Mouse (Mus musculus): ENCODE data around the gene C1ql1. TPM values are rescaled to one million over a fixed set of nuclear protein-coding genes. Genes with fewer than 3 reads are reported as not detected.

Gene C1ql1
- total RNA-seq, 2 experiments from 2014 or later: 0.22 to 0.34 TPM

DNA sequence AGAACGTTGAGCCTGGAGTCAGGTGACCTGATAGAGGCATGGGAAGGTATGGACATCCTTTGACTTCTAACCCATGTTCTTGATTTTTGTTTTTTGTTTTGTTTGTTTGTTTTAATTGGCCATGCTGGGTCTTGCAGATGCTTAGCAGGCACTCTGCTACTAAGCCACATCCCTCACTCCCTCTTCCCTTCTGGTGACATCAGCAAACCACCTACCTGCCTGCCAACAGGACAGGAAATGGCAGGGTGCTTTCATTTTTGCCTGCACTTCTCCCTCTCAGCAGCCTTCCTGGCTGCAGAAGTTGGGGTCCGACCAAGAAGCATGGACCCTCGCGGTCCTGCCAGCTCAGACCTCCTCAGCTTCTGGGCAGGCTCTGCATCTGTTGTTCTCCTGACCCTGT, 14.6 kb upstream of the C1ql1 start:
- no peak for DNase-seq
- intact Hi-C loops (cut with DNase I): no loop called here

DNA sequence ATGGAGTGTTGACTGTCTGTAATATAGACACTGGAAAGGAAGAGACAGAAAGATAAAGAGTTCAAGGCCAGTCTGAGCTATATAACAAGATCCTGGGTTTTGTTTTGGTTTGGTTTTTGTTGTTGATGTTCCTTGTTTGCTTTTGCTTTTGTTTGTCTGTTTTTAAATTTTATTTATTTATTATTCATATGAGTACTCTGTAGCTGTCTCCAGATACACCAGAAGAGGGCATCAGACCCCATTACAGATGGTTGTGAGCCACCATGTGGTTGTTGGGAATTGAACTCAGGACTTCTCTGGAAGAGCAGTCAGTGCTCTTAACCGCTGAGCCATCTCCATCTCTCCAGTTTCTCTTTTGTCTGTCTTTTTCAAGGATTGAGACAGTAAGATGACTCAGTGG, 12.4 kb upstream of the C1ql1 start:
- no peak for DNase-seq
- intact Hi-C loops (cut with DNase I): no loop called here

GRCm38 (mm10) chr11:102958431-102958830, 11.9 kb upstream of the C1ql1 start:
- no peak for DNase-seq
- intact Hi-C loops (cut with DNase I): no loop called here

- DNase-seq: no peak
Measured at GRCm38 (mm10) chr11:102957692-102958091, 11.2 kb upstream of the C1ql1 start.

GRCm38 (mm10) chr11:102956962-102957614, 10.6 kb upstream of the C1ql1 start:
- intact Hi-C loops (cut with DNase I): no loop called here
- DNase-seq: peak; percentile 53 to 69

More at GRCm38 (mm10) chr11:102957692-102958091, 11.2 kb upstream of the C1ql1 start:
- intact Hi-C loops (cut with DNase I): no loop called here

GRCm38 (mm10) chr11:102952922-102953321, 6.4 kb upstream of the C1ql1 start:
- intact Hi-C loops (cut with DNase I): no loop called here
- DNase-seq: no peak

- intact Hi-C loops (cut with DNase I): loop anchor here (5.0 kb wide), 1 partner anchor 44 kb away; no protein-coding TSS in a partner anchor
- DNase-seq: peak; percentile 52 to 57
Measured at GRCm38 (mm10) chr11:102948043-102948961, 1.8 kb upstream of the C1ql1 start.

DNA sequence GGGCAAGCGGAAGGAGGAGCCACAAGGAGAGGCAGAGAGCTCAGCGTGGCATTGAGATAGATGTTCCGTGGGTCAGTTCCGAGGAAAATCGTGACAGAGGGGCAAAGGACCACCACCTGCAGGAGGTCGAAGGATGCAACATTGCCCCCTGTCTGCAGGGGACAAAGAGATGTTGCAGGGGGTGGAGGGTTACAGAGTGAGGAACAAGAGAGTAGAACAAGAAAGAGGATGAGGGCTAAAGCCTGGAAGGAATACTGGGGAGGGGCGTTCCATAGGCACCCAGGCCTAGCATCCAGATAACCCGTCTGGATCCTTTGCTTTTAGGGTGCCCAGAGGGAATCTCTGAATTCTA, 480 bp upstream of the C1ql1 start:
- no peak for DNase-seq
- intact Hi-C loops (cut with DNase I): loop anchor here (5.0 kb wide), 1 partner anchor 45 kb away; no protein-coding TSS in a partner anchor

GRCm38 (mm10) chr11:102945306-102946264, 903 bp downstream of the C1ql1 start:
- intact Hi-C loops (cut with DNase I): loop anchor here (5.0 kb wide), 1 partner anchor 47 kb away; no protein-coding TSS in a partner anchor
- no peak for DNase-seq

GRCm38 (mm10) chr11:102941236-102941635, 5.3 kb downstream of the C1ql1 start:
- intact Hi-C loops (cut with DNase I): no loop called here
- DNase-seq: no peak

DNA sequence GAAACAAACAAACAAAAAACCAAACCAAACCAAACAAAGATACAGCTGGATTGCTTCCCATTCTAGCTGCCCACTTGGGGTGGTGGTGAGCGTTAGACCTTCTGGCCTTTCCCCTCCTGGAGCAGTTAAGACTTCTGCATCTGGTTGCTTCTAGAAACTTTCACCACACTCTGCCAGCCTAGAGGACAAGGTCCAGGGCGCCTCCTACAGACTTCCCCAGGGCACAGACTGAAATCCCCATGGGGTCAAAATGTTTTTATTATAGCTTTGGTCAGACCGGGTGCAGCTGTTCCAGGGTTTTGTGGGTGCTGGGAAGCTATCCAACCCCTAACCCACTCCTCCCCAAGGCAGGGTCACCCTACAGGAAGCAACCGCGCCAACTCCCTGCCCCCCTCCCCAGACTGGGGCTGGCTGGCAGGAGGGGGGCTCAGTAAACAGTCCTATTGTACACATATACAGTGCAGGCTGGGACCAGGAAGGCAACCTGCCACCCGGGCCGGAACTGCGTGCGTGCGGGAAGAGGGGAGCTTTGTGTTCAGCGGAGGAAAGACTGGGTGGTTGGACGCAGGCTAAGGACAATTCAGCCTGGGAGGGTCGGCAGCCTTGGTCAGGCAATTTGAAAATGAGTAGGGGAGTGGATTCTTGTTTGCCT, 7.3 kb downstream of the C1ql1 start:
- intact Hi-C loops (cut with DNase I): no loop called here
- DNase-seq: no peak

DNA sequence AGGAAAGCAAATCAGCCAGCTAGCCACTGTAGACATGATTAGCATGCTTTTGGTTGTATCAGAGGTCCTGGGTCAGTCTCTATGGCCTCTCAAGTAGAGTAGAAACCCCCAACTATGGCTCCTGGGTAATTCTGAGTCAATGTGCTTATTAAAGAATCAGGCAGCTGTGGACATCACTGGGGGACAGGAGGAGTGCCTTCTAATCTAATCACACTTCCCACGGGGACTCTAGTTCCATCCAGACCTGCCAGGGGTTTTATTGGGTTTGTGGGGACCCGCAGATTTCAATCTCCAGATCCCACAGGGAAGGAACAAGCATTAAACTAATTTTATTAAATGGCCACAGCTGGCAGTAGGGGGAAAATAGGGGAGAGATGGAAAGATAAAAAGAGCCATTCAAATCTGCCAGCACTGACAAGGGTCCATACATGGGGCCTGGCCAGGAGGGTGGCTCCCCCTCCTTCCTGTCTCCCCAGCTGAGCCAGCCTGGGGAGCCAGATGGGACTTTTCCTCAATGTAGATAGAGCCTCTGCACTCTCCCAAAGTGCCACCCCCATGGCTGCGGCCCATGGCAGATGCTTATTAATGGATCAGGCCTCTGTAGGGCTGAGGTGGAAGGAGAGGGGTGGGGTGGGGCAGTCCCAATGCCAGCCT, 8.8 kb downstream of the C1ql1 start:
- no peak for DNase-seq
- intact Hi-C loops (cut with DNase I): no loop called here

DNA sequence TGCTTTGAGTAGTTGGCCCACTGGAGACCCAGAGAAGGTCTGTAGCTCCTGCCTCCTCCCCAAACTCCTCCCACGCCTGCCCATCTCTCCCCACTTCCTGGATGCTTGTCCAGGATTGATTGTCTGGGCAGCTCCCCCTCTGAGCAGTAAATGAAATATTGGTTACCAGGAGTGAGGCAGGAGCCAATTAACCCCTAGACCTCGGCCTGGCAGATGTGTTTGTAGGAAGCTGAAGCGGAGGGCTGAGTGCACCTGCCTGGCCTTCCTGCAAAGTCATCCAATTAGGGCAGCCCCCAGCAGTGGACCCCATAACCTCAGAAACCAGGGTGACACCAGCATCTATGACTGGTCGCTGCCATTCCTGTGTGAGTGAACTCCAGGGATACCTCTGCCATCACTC, 10.2 kb downstream of the C1ql1 start:
- no peak for DNase-seq
- intact Hi-C loops (cut with DNase I): no loop called here

DNA sequence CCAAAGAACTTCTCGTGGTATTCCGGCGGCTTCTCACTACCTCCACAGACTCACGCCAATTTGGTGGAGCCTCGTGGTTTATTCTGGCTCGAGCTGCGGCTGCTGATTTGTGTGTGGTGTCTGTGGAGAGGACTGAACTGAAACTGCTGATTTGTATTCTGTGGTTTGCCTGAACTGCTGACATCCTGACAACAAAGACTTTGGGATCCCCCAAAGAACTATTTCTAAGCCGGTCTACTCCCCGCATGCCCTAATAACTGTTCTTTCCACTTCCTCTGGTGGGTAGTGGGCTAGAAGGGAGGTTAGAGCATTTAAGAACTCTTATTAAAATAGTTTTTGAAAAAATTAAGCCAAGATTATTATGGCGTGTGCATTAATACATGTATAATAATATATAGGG, 15.8 kb downstream of the C1ql1 start:
- intact Hi-C loops (cut with DNase I): no loop called here
- DNase-seq: no peak

- no peak for DNase-seq
- intact Hi-C loops (cut with DNase I): no loop called here
Measured at GRCm38 (mm10) chr11:102925351-102925717, 21.2 kb downstream of the C1ql1 start.

DNA sequence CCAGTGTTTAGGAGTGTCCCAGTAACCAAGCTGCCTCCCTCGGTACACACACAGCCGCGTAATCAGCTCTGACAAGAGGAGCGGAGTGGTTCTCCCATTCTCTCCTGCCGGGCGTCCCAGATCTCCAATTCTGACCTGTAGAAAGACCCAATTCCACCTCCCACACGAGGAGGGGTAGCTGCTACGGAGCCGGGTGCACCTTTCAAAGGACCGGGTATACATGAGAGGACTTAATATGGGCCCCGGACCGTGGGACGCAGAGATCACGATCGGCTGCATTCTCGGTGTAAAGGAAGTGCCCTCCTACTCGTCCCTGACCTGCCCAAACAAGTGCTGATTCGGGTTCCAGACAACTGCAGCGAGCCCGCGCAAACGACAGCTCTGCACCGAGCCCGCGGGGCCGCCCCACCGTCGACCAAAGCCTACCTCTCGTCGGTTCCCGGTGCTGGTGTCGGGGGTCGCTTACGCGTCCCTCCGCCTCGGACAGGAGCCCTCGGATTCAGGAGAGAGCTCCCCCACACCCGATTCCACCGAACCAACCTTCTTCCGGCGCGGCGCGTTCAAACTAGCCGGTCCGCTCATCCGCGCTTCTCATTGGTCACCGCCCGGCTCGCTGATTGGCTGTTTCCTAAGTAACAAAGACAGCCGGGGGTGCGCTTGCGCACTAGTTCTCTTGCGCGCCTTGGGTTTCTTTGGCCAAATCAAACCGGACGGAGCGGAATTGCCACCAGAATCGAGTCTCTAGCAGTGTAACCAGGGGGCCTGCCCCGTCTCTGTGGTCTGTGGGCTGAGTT, 21.7 kb downstream of the C1ql1 start, which contains the start of gene Kif18b:
TSS of gene Kif18b (minus strand) at position 568 of the 794 bp plus-strand sequence.
- DNase-seq: peak; percentile 95
- intact Hi-C loops (cut with DNase I): no loop called here

GRCm38 (mm10) chr11:102921491-102921890, 25.0 kb downstream of the C1ql1 start:
- DNase-seq: no peak

DNA sequence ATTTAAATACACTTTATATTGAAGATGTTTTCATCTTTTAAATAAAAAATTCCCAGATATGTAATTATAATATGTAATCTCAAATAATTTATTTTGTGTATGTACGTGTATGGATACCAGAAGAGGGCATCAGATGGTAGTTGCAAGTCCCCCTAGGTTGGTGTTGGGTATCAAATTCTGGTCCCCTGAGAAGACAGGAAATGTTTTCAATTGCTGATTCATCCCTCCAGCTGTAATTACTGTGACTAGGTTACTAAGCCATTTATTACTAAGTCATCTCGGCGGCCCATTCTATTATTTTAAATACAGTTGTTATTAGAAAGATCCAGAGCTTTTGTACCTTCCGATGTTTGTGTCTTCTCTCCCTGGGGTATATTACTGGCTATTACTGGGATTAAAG, 28.4 kb downstream of the C1ql1 start:
- DNase-seq: no peak
- intact Hi-C loops (cut with DNase I): no loop called here

More at GRCm38 (mm10) chr11:102921491-102921890, 25.0 kb downstream of the C1ql1 start:
- intact Hi-C loops (cut with DNase I): no loop called here

- DNase-seq: no peak
- intact Hi-C loops (cut with DNase I): no loop called here
Measured at GRCm38 (mm10) chr11:102915380-102915779, 31.1 kb downstream of the C1ql1 start.

All from heart, postnatal 10 days (tissue).